Mouse (Mus musculus) lung, embryonic 16.5 days (tissue): ENCODE measurements at regions not wholly inside any gene's neighbourhood (a gene's known extent, or its start where the extent isn't known, plus 50 kb on each side); places are given as distances from the start of the nearest gene placed in this dataset.

Experiments
- ATAC-seq: fragments of 200-750 bp; cut with Nextera tagmentation; 2 replicates; pipeline ENCODE4 v1.8.0; 2017; ENCODE audit warnings: low read depth, mild to moderate bottlenecking, moderate library complexity
- H3K27ac ChIP-seq: fragments of 300-500 bp; sonication (generic); 2 replicates; pipeline ENCODE4 v1.5.1; 2014; ENCODE audit warnings: mild to moderate bottlenecking, control low read depth, low read length
- H3K27me3 ChIP-seq: fragments of 300-500 bp; sonication (generic); 2 replicates; pipeline ENCODE4 v1.6.1; 2014; ENCODE audit warnings: low read depth, low read length, mixed read lengths; ENCODE audit not compliant: control insufficient read depth, insufficient read depth
- H3K36me3 ChIP-seq: fragments of 300-500 bp; sonication (generic); 2 replicates; pipeline ENCODE4 v1.6.1; 2014; ENCODE audit warnings: low read length; ENCODE audit not compliant: control insufficient read depth, insufficient read depth
- H3K4me1 ChIP-seq: fragments of 300-500 bp; sonication (generic); replicated peaks from 2 replicates; pipeline ENCODE4 v1.6.1; 2014; ENCODE audit warnings: low read length, mixed read lengths; ENCODE audit not compliant: control insufficient read depth, insufficient read depth
- H3K4me2 ChIP-seq: fragments of 300-500 bp; sonication (generic); 2 replicates; pipeline ENCODE4 v1.6.1; 2014; ENCODE audit warnings: low read depth, low read length, control low read depth
- H3K4me3 ChIP-seq: fragments of 300-500 bp; sonication (generic); 2 replicates; pipeline ENCODE4 v1.5.1; 2014; ENCODE audit warnings: mild to moderate bottlenecking, low read length, control low read depth
- H3K9ac ChIP-seq: fragments of 300-500 bp; sonication (generic); 2 replicates; pipeline ENCODE4 v1.6.1; 2014; ENCODE audit warnings: low read length, control low read depth
- H3K9me3 ChIP-seq: fragments of 300-500 bp; sonication (generic); 2 replicates; pipeline ENCODE4 v1.6.1; 2016; ENCODE audit warnings: low read length; ENCODE audit not compliant: control insufficient read depth
- WGBS: fragments of 180-500 bp; shearing (Covaris S2); extraction: QIAGEN DNeasy Blood & Tissue Kit; methylation state at CpG from one replicate; pipeline ENCODE4 v1.1.7; 2014; 5-methylcytosine and 5-hydroxymethylcytosine counted together

- 60% methylated on average over 4 of the region's 4 CpGs for WGBS
- H3K27ac ChIP-seq = no peak overlapping the region
Observed at GRCm38 (mm10) chr1:73685066-73685465, 439.2 kb downstream of the Tns1 start.

DNA sequence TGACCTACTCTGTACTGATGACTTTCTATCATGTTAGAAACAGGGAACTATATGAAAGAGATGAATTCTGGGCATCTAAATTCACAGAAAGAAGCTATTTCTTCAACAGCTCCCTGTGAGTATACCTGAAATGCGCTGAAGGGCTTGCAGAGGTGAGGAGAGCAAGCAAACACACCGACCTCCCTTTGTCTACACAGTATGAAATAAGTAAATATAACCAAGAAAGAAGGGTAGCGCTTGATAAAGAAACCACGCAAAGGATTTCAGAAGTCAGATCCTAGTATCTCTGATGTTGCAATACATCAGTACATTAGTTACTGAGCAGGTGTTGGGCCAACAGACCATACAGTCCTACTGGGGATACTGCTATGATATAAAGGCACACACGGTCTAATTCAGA, 440.1 kb downstream of the Tns1 start:
- peaks cover 7% of the 10 kb centered on the region; the same call in 1 of the 2 replicates for H3K4me1 ChIP-seq
- H3K36me3 ChIP-seq = no peaks in the 10 kb centered on the region
- H3K27me3 ChIP-seq = no peaks in the 10 kb centered on the region
- no peak for ATAC-seq
- no peaks in the 10 kb centered on the region for H3K9me3 ChIP-seq
- peak overlapping the region; percentile 45; the same call in 1 of the 2 replicates for H3K27ac ChIP-seq
- WGBS = 60% methylated on average over 5 of the region's 5 CpGs
- H3K4me2 ChIP-seq = no peak overlapping the region
- no peak overlapping the region for H3K9ac ChIP-seq
- no peak overlapping the region for H3K4me3 ChIP-seq

More at GRCm38 (mm10) chr1:73685066-73685465, 439.2 kb downstream of the Tns1 start:
- Histone ChIP-seq H3K27me3 (no peaks in the 10 kb centered on the region), H3K9ac (no peak overlapping the region), H3K4me1 (peaks cover 7% of the 10 kb centered on the region; the same call in 1 of the 2 replicates), H3K36me3 (no peaks in the 10 kb centered on the region), H3K9me3 (no peaks in the 10 kb centered on the region), H3K4me3 (no peak overlapping the region), H3K4me2 (no peak overlapping the region)
- ATAC-seq = no peak

DNA sequence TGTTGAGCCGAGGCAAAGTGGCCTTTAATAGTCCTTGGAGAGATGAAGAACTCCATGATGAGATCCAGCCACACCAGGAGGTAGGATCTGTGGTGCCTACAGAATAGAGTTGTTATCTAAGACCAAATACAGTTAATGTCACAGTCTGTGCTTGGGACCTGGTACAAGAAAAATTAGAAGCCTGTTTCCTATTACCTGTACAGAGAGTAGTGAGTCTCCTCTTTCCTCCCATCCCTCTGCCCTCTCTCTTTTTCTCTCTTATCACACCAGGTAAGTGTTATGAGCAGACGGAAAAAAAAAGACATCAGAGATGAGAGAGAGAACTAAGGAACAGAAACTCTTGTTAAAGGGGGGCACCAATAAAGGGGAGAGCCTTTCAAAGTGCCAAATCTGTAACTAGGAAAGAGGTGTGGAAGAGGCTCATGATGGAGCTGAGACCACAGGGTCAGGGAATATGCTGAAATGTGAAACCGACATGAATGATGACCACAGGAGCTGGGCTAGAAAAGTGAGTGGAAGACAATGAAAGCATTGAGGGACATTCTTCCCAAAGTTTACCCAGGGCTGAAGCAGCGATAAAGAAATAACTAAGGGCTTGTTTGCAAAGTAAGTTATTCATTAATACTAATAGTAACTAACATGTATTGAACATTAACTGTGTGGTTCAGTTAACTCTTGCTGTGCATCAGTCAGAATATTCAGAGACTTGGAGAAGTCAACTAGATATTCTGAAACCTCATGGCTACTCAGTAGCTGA, 440.9 kb downstream of the Tns1 start:
- peak; percentile 30; the same call in 1 of the 2 replicates for ATAC-seq
- Histone ChIP-seq H3K27me3 (no peaks in the 10 kb centered on the region), H3K9me3 (no peaks in the 10 kb centered on the region), H3K27ac (peak overlapping the region; percentile 59), H3K4me1 (peaks cover 7% of the 10 kb centered on the region; the same call in 1 of the 2 replicates), H3K4me3 (no peak overlapping the region), H3K4me2 (no peak overlapping the region), H3K36me3 (no peaks in the 10 kb centered on the region), H3K9ac (no peak overlapping the region)
- WGBS = 43% methylated on average over 4 of the region's 4 CpGs

- no peaks in the 10 kb centered on the region for H3K27me3 ChIP-seq
- H3K4me2 ChIP-seq = no peak overlapping the region
- H3K9ac ChIP-seq = no peak overlapping the region
- peaks cover 7% of the 10 kb centered on the region; the same call in 1 of the 2 replicates for H3K4me1 ChIP-seq
- peak; percentile 85; the same call in 1 of the 2 replicates for ATAC-seq
- no peak overlapping the region for H3K4me3 ChIP-seq
- peak overlapping the region; percentile 59 for H3K27ac ChIP-seq
- H3K36me3 ChIP-seq = no peaks in the 10 kb centered on the region
- 32% methylated on average over 1 of the region's 1 CpGs for WGBS
- H3K9me3 ChIP-seq = no peaks in the 10 kb centered on the region
Observed at GRCm38 (mm10) chr1:73681697-73682096, 442.6 kb downstream of the Tns1 start.

DNA sequence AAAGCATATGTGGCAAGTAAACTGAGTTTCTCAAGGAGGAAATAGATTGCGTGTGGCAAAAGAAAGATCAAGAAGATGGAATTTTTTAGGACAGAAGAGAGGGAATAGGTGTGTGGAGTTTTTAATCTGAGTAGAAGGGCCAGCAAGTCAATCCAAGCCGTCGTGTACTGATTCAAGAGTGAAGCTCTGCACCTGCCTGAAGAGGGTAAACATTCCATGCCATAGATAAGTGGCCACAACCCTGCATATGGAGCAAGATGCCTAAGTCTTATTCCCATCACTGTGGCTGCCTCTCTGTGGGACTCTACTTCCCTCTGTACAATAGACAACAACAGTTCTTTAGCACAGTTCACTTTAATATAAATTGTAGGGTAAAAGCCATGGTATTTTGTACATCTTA, 443.4 kb downstream of the Tns1 start:
- no peaks in the 10 kb centered on the region for H3K27me3 ChIP-seq
- no peaks in the 10 kb centered on the region for H3K36me3 ChIP-seq
- no peak overlapping the region for H3K4me2 ChIP-seq
- H3K4me3 ChIP-seq = no peak overlapping the region
- H3K9ac ChIP-seq = no peak overlapping the region
- peak overlapping the region; percentile 73 for H3K27ac ChIP-seq
- peak; percentile 58; the same call in 1 of the 2 replicates for ATAC-seq
- H3K9me3 ChIP-seq = no peaks in the 10 kb centered on the region
- peaks cover 7% of the 10 kb centered on the region; the same call in 1 of the 2 replicates for H3K4me1 ChIP-seq
- 50% methylated on average over 3 of the region's 3 CpGs for WGBS

GRCm38 (mm10) chr1:73673851-73674235, 450.4 kb downstream of the Tns1 start:
- no peaks in the 10 kb centered on the region for H3K27me3 ChIP-seq
- H3K36me3 ChIP-seq = no peaks in the 10 kb centered on the region
- 70% methylated on average over 1 of the region's 1 CpGs for WGBS
- H3K27ac ChIP-seq = no peak overlapping the region
- no peak overlapping the region for H3K4me3 ChIP-seq
- no peak for ATAC-seq
- no peaks in the 10 kb centered on the region; the same call in 1 of the 2 replicates for H3K4me1 ChIP-seq
- no peak overlapping the region for H3K4me2 ChIP-seq
- no peak overlapping the region for H3K9ac ChIP-seq
- H3K9me3 ChIP-seq = no peaks in the 10 kb centered on the region

GRCm38 (mm10) chr1:73673191-73673850, 450.9 kb downstream of the Tns1 start:
- no peak for ATAC-seq
- no peaks in the 10 kb centered on the region; the same call in 1 of the 2 replicates for H3K4me1 ChIP-seq
- H3K27me3 ChIP-seq = no peaks in the 10 kb centered on the region
- no peak overlapping the region for H3K4me2 ChIP-seq
- H3K9me3 ChIP-seq = no peaks in the 10 kb centered on the region
- no peak overlapping the region for H3K4me3 ChIP-seq
- no peak overlapping the region for H3K9ac ChIP-seq
- WGBS = 33% methylated on average over 4 of the region's 4 CpGs
- H3K36me3 ChIP-seq = no peaks in the 10 kb centered on the region
- H3K27ac ChIP-seq = no peak overlapping the region

DNA sequence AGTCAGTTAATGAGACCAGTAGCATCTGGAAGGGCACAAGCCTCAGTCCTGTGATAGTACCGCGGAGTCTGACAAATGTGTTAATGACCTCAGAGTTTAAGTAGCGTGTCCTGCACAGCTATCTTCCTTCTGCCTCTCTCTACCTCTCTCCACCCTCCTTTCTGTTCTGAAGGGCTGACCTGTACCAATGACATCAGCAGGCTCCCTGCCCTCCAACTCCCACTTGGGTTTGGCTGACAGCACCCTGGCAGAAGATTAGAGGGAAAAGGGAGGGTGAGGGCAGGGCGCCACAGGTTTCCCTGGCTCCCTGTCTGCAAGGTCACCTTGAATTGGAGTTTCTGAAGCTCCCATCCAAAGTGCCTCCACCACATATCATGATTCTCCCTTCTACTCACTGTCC, 452.0 kb downstream of the Tns1 start:
- no peak overlapping the region for H3K4me3 ChIP-seq
- H3K27me3 ChIP-seq = no peaks in the 10 kb centered on the region
- H3K36me3 ChIP-seq = no peaks in the 10 kb centered on the region
- no peak overlapping the region for H3K27ac ChIP-seq
- WGBS = 69% methylated on average over 4 of the region's 4 CpGs
- no peak overlapping the region for H3K9ac ChIP-seq
- no peak; the same call in 1 of the 2 replicates for ATAC-seq
- H3K9me3 ChIP-seq = no peaks in the 10 kb centered on the region
- H3K4me1 ChIP-seq = no peaks in the 10 kb centered on the region; the same call in 1 of the 2 replicates
- H3K4me2 ChIP-seq = no peak overlapping the region

DNA sequence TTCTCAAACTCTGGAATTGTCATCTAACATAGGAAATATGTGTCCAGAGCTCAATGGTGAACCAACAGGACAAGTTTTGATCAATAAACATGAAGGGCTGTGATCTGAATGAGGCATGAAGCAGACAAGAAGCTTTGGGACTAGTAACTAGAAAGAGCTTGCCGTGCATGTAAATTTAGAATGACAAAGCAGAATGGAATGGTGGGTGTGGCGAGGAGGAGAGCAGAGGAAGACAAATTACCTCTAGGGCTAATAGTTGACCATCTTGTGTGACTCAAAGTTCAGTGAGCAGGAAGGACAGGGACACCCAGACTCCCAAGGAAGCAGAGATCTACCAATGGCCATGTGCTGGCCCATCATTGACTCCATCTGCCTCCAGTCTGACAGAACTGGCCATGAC, 455.6 kb downstream of the Tns1 start:
- ATAC-seq = no peak
- Histone ChIP-seq H3K9me3 (no peaks in the 10 kb centered on the region), H3K27me3 (no peaks in the 10 kb centered on the region), H3K4me3 (no peak overlapping the region), H3K36me3 (no peaks in the 10 kb centered on the region), H3K9ac (no peak overlapping the region), H3K4me2 (no peak overlapping the region), H3K27ac (no peak overlapping the region), H3K4me1 (no peaks in the 10 kb centered on the region)
- 68% methylated on average over 2 of the region's 2 CpGs for WGBS
